Mouse (Mus musculus): ENCODE measurements at regions not wholly inside any gene's neighbourhood (a gene's known extent, or its start where the extent isn't known, plus 50 kb on each side); places are given as distances from the start of the nearest gene placed in this dataset.

- Histone ChIP-seq H3K4me3 (replicated peaks) (no peak overlapping the region), H3K27me3 (replicated peaks) (no peaks in the 10 kb centered on the region), H3K36me3 (no peaks in the 10 kb centered on the region), H3K27ac (no peak overlapping the region), H3K4me2 (replicated peaks) (no peak overlapping the region), H3K9ac (no peak overlapping the region), H3K9me3 (no peaks in the 10 kb centered on the region), H3K4me1 (replicated peaks) (no peaks in the 10 kb centered on the region)
- no peak for ATAC-seq
- WGBS, result 78% methylated on average over 2 of the region's 2 CpGs
Observed at GRCm38 (mm10) chr17:4632506-4632905, 361.6 kb upstream of the Arid1b start.

- WGBS, result 60% methylated on average over 3 of the region's 3 CpGs
- H3K9me3 ChIP-seq, result no peaks in the 10 kb centered on the region
Observed at GRCm38 (mm10) chr17:4633771-4634170, 360.4 kb upstream of the Arid1b start.

GRCm38 (mm10) chr17:4636796-4637353 lies 357.3 kb upstream of the Arid1b start:
- H3K4me2 ChIP-seq (replicated peaks), result no peak overlapping the region
- no peak overlapping the region for H3K9ac ChIP-seq
- H3K36me3 ChIP-seq, result no peaks in the 10 kb centered on the region
- 48% methylated on average over 5 of the region's 5 CpGs for WGBS
- no peak overlapping the region for H3K27ac ChIP-seq
- H3K9me3 ChIP-seq, result no peaks in the 10 kb centered on the region
- no peaks in the 10 kb centered on the region for H3K27me3 ChIP-seq (replicated peaks)
- ATAC-seq, result no peak
- no peak overlapping the region for H3K4me3 ChIP-seq (replicated peaks)
- peaks cover 4% of the 10 kb centered on the region; the same call in 1 of the 2 replicates for H3K4me1 ChIP-seq (replicated peaks)

More at GRCm38 (mm10) chr17:4633771-4634170, 360.4 kb upstream of the Arid1b start:
- Histone ChIP-seq H3K4me3 (replicated peaks) (no peak overlapping the region), H3K36me3 (no peaks in the 10 kb centered on the region), H3K27ac (no peak overlapping the region), H3K4me1 (replicated peaks) (no peaks in the 10 kb centered on the region), H3K4me2 (replicated peaks) (no peak overlapping the region), H3K9ac (no peak overlapping the region), H3K27me3 (replicated peaks) (no peaks in the 10 kb centered on the region)
- no peak for ATAC-seq

- H3K27me3 ChIP-seq (replicated peaks), result no peaks in the 10 kb centered on the region
- H3K9ac ChIP-seq, result no peak overlapping the region
- no peaks in the 10 kb centered on the region for H3K9me3 ChIP-seq
- WGBS, result 81% methylated on average over 4 of the region's 4 CpGs
- H3K4me3 ChIP-seq (replicated peaks), result no peak overlapping the region
- H3K4me2 ChIP-seq (replicated peaks), result no peak overlapping the region
- H3K27ac ChIP-seq, result no peak overlapping the region
- no peak for ATAC-seq
- H3K4me1 ChIP-seq (replicated peaks), result peaks cover 4% of the 10 kb centered on the region; the same call in 1 of the 2 replicates
- H3K36me3 ChIP-seq, result no peaks in the 10 kb centered on the region
Observed at GRCm38 (mm10) chr17:4639531-4639930, 354.6 kb upstream of the Arid1b start.

- no peak overlapping the region for H3K4me2 ChIP-seq (replicated peaks)
- no peaks in the 10 kb centered on the region for H3K9me3 ChIP-seq
- H3K4me1 ChIP-seq (replicated peaks), result peaks cover 4% of the 10 kb centered on the region; the same call in 1 of the 2 replicates
- no peak overlapping the region for H3K9ac ChIP-seq
- WGBS, result 66% methylated on average over 7 of the region's 7 CpGs
- H3K36me3 ChIP-seq, result no peaks in the 10 kb centered on the region
- H3K27me3 ChIP-seq (replicated peaks), result no peaks in the 10 kb centered on the region
- peak overlapping the region; percentile 56; the same call in 1 of the 2 replicates for H3K27ac ChIP-seq
- no peak for ATAC-seq
- no peak overlapping the region for H3K4me3 ChIP-seq (replicated peaks)
Observed at GRCm38 (mm10) chr17:4640555-4640954, 353.6 kb upstream of the Arid1b start.

- Histone ChIP-seq H3K9ac (no peak overlapping the region), H3K36me3 (no peaks in the 10 kb centered on the region), H3K27me3 (replicated peaks) (no peaks in the 10 kb centered on the region), H3K4me1 (replicated peaks) (peaks cover 4% of the 10 kb centered on the region; the same call in 1 of the 2 replicates), H3K27ac (no peak overlapping the region), H3K4me3 (replicated peaks) (no peak overlapping the region), H3K4me2 (replicated peaks) (no peak overlapping the region), H3K9me3 (no peaks in the 10 kb centered on the region)
- 48% methylated on average over 4 of the region's 4 CpGs for WGBS
- ATAC-seq, result no peak
Observed at GRCm38 (mm10) chr17:4641166-4641565, 353.0 kb upstream of the Arid1b start.

GRCm38 (mm10) chr17:4642046-4642445 lies 352.1 kb upstream of the Arid1b start:
- Histone ChIP-seq H3K27me3 (replicated peaks) (no peaks in the 10 kb centered on the region), H3K4me1 (replicated peaks) (peaks cover 4% of the 10 kb centered on the region; the same call in 1 of the 2 replicates), H3K4me3 (replicated peaks) (no peak overlapping the region), H3K9me3 (no peaks in the 10 kb centered on the region), H3K4me2 (replicated peaks) (no peak overlapping the region), H3K36me3 (no peaks in the 10 kb centered on the region), H3K27ac (no peak overlapping the region), H3K9ac (no peak overlapping the region)
- WGBS, result 76% methylated on average over 1 of the region's 1 CpGs
- no peak for ATAC-seq

- no peaks in the 10 kb centered on the region for H3K27me3 ChIP-seq (replicated peaks)
- no peak overlapping the region for H3K4me3 ChIP-seq (replicated peaks)
- H3K9me3 ChIP-seq, result no peaks in the 10 kb centered on the region
- H3K36me3 ChIP-seq, result no peaks in the 10 kb centered on the region
- no peak overlapping the region for H3K4me2 ChIP-seq (replicated peaks)
- 80% methylated on average over 6 of the region's 6 CpGs for WGBS
- no peak overlapping the region for H3K27ac ChIP-seq
- peaks cover 4% of the 10 kb centered on the region; the same call in 1 of the 2 replicates for H3K4me1 ChIP-seq (replicated peaks)
- ATAC-seq, result no peak
- no peak overlapping the region for H3K9ac ChIP-seq
Observed at GRCm38 (mm10) chr17:4643343-4643742, 350.8 kb upstream of the Arid1b start.

- ATAC-seq, result no peak
- H3K4me2 ChIP-seq (replicated peaks), result no peak overlapping the region
- H3K27me3 ChIP-seq (replicated peaks), result no peaks in the 10 kb centered on the region
- no peaks in the 10 kb centered on the region for H3K36me3 ChIP-seq
- H3K27ac ChIP-seq, result no peak overlapping the region
- 81% methylated on average over 4 of the region's 4 CpGs for WGBS
- H3K9me3 ChIP-seq, result no peaks in the 10 kb centered on the region
- no peak overlapping the region for H3K9ac ChIP-seq
- no peaks in the 10 kb centered on the region for H3K4me1 ChIP-seq (replicated peaks)
- H3K4me3 ChIP-seq (replicated peaks), result no peak overlapping the region
Observed at GRCm38 (mm10) chr17:4648603-4649002, 345.5 kb upstream of the Arid1b start.

- Histone ChIP-seq H3K27me3 (replicated peaks) (no peaks in the 10 kb centered on the region), H3K4me3 (replicated peaks) (no peak overlapping the region), H3K9ac (no peak overlapping the region), H3K4me2 (replicated peaks) (no peak overlapping the region), H3K4me1 (replicated peaks) (no peaks in the 10 kb centered on the region), H3K36me3 (no peaks in the 10 kb centered on the region), H3K27ac (no peak overlapping the region), H3K9me3 (no peaks in the 10 kb centered on the region)
- 85% methylated on average over 3 of the region's 3 CpGs for WGBS
- no peak for ATAC-seq
Observed at GRCm38 (mm10) chr17:4654221-4654620, 339.9 kb upstream of the Arid1b start.

GRCm38 (mm10) chr17:4661996-4662395 lies 332.1 kb upstream of the Arid1b start:
- Histone ChIP-seq H3K4me2 (replicated peaks) (no peak overlapping the region), H3K36me3 (no peaks in the 10 kb centered on the region), H3K4me1 (replicated peaks) (no peaks in the 10 kb centered on the region), H3K4me3 (replicated peaks) (no peak overlapping the region), H3K9me3 (no peaks in the 10 kb centered on the region), H3K9ac (no peak overlapping the region), H3K27ac (no peak overlapping the region), H3K27me3 (replicated peaks) (no peaks in the 10 kb centered on the region)
- no peak for ATAC-seq
- WGBS, result 91% methylated on average over 5 of the region's 5 CpGs

GRCm38 (mm10) chr17:4668511-4668910 lies 325.6 kb upstream of the Arid1b start:
- Histone ChIP-seq H3K4me1 (replicated peaks) (no peaks in the 10 kb centered on the region), H3K4me3 (replicated peaks) (no peak overlapping the region), H3K4me2 (replicated peaks) (no peak overlapping the region), H3K9me3 (no peaks in the 10 kb centered on the region), H3K9ac (no peak overlapping the region), H3K27me3 (replicated peaks) (no peaks in the 10 kb centered on the region), H3K36me3 (no peaks in the 10 kb centered on the region), H3K27ac (no peak overlapping the region)
- 74% methylated on average over 3 of the region's 3 CpGs for WGBS
- ATAC-seq, result no peak

- Histone ChIP-seq H3K36me3 (no peaks in the 10 kb centered on the region), H3K4me2 (replicated peaks) (no peak overlapping the region), H3K9me3 (no peaks in the 10 kb centered on the region), H3K9ac (no peak overlapping the region), H3K4me1 (replicated peaks) (no peaks in the 10 kb centered on the region), H3K27me3 (replicated peaks) (no peaks in the 10 kb centered on the region), H3K4me3 (replicated peaks) (no peak overlapping the region), H3K27ac (no peak overlapping the region)
- ATAC-seq, result no peak
- 86% methylated on average over 2 of the region's 2 CpGs for WGBS
Observed at GRCm38 (mm10) chr17:4673271-4673670, 320.9 kb upstream of the Arid1b start.

Data from intestine, embryonic 15.5 days (tissue).